Comparison of ENCODE assay signal across 11 mouse cellular contexts in genomic region chr11:121481129-121481528, GRCm38 (mm10). TPM values are rescaled to one million over a fixed set of nuclear protein-coding genes. Genes with fewer than 3 reads are reported as not detected.
"Had no signal": no experiment of that assay in that cellular context is flagged by ENCODE, and none has a peak within 500 bp of the region (broad histone marks: within the 10 kb centered on the region; RNA-seq: fewer than 3 reads in every experiment).

No protein-coding gene starts in this region.

- DNase-seq: lung, postnatal 14 days; retina, postnatal 1 day; thymus, postnatal 4 days had no signal

- H3K4me2 ChIP-seq: limb, embryonic 15.5 days; lung, embryonic 15.5 days; midbrain, embryonic 12.5 days; neural tube, embryonic 13.5 days; stomach, embryonic 15.5 days had no signal

- H3K9me3 ChIP-seq: limb, embryonic 15.5 days; lung, embryonic 15.5 days; midbrain, embryonic 12.5 days; neural tube, embryonic 13.5 days; stomach, embryonic 15.5 days had no signal

- H3K9ac ChIP-seq: limb, embryonic 15.5 days; lung, embryonic 15.5 days; midbrain, embryonic 12.5 days; neural tube, embryonic 13.5 days; stomach, embryonic 15.5 days had no signal

- ATAC-seq: hindbrain, postnatal 0 days; midbrain, embryonic 16.5 days had no signal

- H3K27me3 ChIP-seq: limb, embryonic 15.5 days; lung, embryonic 15.5 days; midbrain, embryonic 12.5 days; neural tube, embryonic 13.5 days; stomach, embryonic 15.5 days had no signal

- H3K27ac ChIP-seq: hindbrain, postnatal 0 days; limb, embryonic 15.5 days; lung, embryonic 15.5 days; macrophage; midbrain, embryonic 12.5 days; neural tube, embryonic 13.5 days; stomach, embryonic 15.5 days had no signal

- H3K4me3 ChIP-seq: limb, embryonic 15.5 days; lung, embryonic 15.5 days; midbrain, embryonic 12.5 days; neural tube, embryonic 13.5 days; stomach, embryonic 15.5 days had no signal

- H3K4me1 ChIP-seq: lung, embryonic 15.5 days; midbrain, embryonic 12.5 days; neural tube, embryonic 13.5 days; stomach, embryonic 15.5 days had no signal

RNA-seq across cellular contexts. Expression of gene Zfp750, which starts 38.0 kb away (rescaled TPM):
- polyA plus RNA-seq: macrophage had no signal
